Mouse (Mus musculus) MEL (cell line): ENCODE measurements around the gene Fam206a. TPM values are rescaled to one million over a fixed set of nuclear protein-coding genes. Genes with fewer than 3 reads are reported as not detected.

Experiments
- DNase-seq: peaks from one replicate; pipeline ENCODE4 v3.0.0; 2011; ENCODE audit warnings: low read depth, low spot score
- H3K27ac ChIP-seq: 2 replicates; pipeline ENCODE4 v1.5.1; 2012; ENCODE audit warnings: low read depth, mild to moderate bottlenecking, control low read depth, low read length, moderate library complexity; ENCODE audit not compliant: control insufficient read depth
- H3K27me3 ChIP-seq, 2 experiments: fragments of 150-350 bp in 1 of 2; sonication (generic) in 1 of 2; 2 replicates each; pipeline ENCODE4 v1.6.1; 2012; ENCODE audit warnings: low read length in 2 of 2, mild to moderate bottlenecking in 2 of 2, improper control_type of control experiment in 1 of 2, moderate library complexity in 1 of 2; ENCODE audit not compliant: insufficient read depth in 2 of 2, control insufficient read depth in 1 of 2
- H3K36me3 ChIP-seq, 2 experiments: 2 replicates each; pipeline ENCODE4 v1.6.1; 2012 to 2014; ENCODE audit warnings: low read length in 2 of 2, improper control_type of control experiment in 1 of 2, inconsistent platforms in 1 of 2, mild to moderate bottlenecking in 1 of 2; ENCODE audit not compliant: insufficient read depth in 2 of 2, control insufficient read depth in 1 of 2
- H3K4me1 ChIP-seq, 2 experiments: fragments of 150-350 bp in 1 of 2; sonication (generic) in 1 of 2; 2 replicates each; pipeline ENCODE4 v1.6.1; 2012; ENCODE audit warnings: low read length in 2 of 2, improper control_type of control experiment in 1 of 2, mild to moderate bottlenecking in 1 of 2; ENCODE audit not compliant: insufficient read depth in 2 of 2, control insufficient read depth in 1 of 2
- H3K4me3 ChIP-seq, 2 experiments: fragments of 150-350 bp in 1 of 2; sonication (generic) in 1 of 2; 2 replicates each; pipeline ENCODE4 v1.5.1; 2012; ENCODE audit warnings: low read depth in 2 of 2, low read length in 2 of 2, mild to moderate bottlenecking in 2 of 2, moderate library complexity in 2 of 2, control low read depth in 1 of 2, improper control_type of control experiment in 1 of 2; ENCODE audit not compliant: control insufficient read depth in 1 of 2, insufficient read depth in 1 of 2
- H3K79me2 ChIP-seq: 2 replicates; pipeline ENCODE4 v1.6.1; 2012; ENCODE audit warnings: mild to moderate bottlenecking, low read length, moderate library complexity; ENCODE audit not compliant: control insufficient read depth, poor library complexity, insufficient read depth
- H3K9ac ChIP-seq: 2 replicates; pipeline ENCODE4 v1.6.1; 2012; ENCODE audit warnings: low read depth, mild to moderate bottlenecking, control low read depth, low read length, moderate library complexity; ENCODE audit not compliant: control insufficient read depth, poor library complexity, severe bottlenecking
- H3K9me3 ChIP-seq: fragments of 150-350 bp; sonication (generic); replicated peaks from 2 replicates; pipeline ENCODE4 v1.6.1; 2012; ENCODE audit warnings: mild to moderate bottlenecking, low read length, improper control_type of control experiment, moderate library complexity; ENCODE audit not compliant: insufficient read depth
- CHD1 ChIP-seq: IDR thresholded peaks from 2 replicates; pipeline ENCODE4 v1.6.1; 2012; ENCODE audit warnings: low read depth, mild to moderate bottlenecking, inconsistent platforms, low read length, improper control_type of control experiment
- CTCF ChIP-seq, 3 experiments: IDR thresholded peaks in 2 of 3; conservative IDR thresholded peaks in 1 of 3; 2 replicates each; pipeline ENCODE4 v1.5.1; 2011 to 2012; ENCODE audit warnings: low read length in 3 of 3, low read depth in 2 of 3, mild to moderate bottlenecking in 2 of 3, improper control_type of control experiment in 1 of 3, inconsistent platforms in 1 of 3, mixed read lengths in 1 of 3, moderate library complexity in 1 of 3; ENCODE audit not compliant: control insufficient read depth in 1 of 3, insufficient read depth in 1 of 3, poor library complexity in 1 of 3, severe bottlenecking in 1 of 3
- E2F4 ChIP-seq: IDR thresholded peaks from 2 replicates; pipeline ENCODE4 v1.6.1; 2011; ENCODE audit warnings: low read depth, low read length, improper control_type of control experiment, borderline replicate concordance
- ELF1 ChIP-seq: IDR thresholded peaks from 2 replicates; pipeline ENCODE4 v1.6.1; 2014; ENCODE audit warnings: low read depth, mild to moderate bottlenecking, inconsistent platforms, low read length, improper control_type of control experiment, moderate library complexity
- EP300 ChIP-seq, 2 experiments: IDR thresholded peaks; 2 replicates each; pipeline ENCODE4 v1.6.1; 2011; ENCODE audit warnings: improper control_type of control experiment in 2 of 2, low read length in 2 of 2, low read depth in 1 of 2, mild to moderate bottlenecking in 1 of 2
- ETS1 ChIP-seq: IDR thresholded peaks from 2 replicates; pipeline ENCODE4 v1.6.1; 2012; ENCODE audit warnings: low read depth, mild to moderate bottlenecking, inconsistent platforms, low read length, improper control_type of control experiment, moderate library complexity
- HCFC1 ChIP-seq: IDR thresholded peaks from 2 replicates; pipeline ENCODE4 v1.6.1; 2012; ENCODE audit warnings: low read depth, mild to moderate bottlenecking, inconsistent platforms, low read length, improper control_type of control experiment, moderate library complexity
- KAT2A ChIP-seq: conservative IDR thresholded peaks from 2 replicates; pipeline ENCODE4 v1.6.1; 2012; ENCODE audit warnings: low read depth, low read length, improper control_type of control experiment, inconsistent platforms
- MAFK ChIP-seq: IDR thresholded peaks from 2 replicates; pipeline ENCODE4 v1.6.1; 2011; ENCODE audit warnings: low read depth, mild to moderate bottlenecking, low read length, improper control_type of control experiment, borderline replicate concordance
- MAX ChIP-seq: IDR thresholded peaks from 2 replicates; pipeline ENCODE4 v1.6.1; 2011; ENCODE audit warnings: low read length, improper control_type of control experiment
- MEF2A ChIP-seq: IDR thresholded peaks from 2 replicates; pipeline ENCODE4 v1.6.1; 2014; ENCODE audit warnings: low read depth, mild to moderate bottlenecking, inconsistent platforms, low read length, improper control_type of control experiment; ENCODE audit not compliant: poor library complexity, insufficient replicate concordance, severe bottlenecking; ENCODE audit errors: extremely low read depth
- MXI1 ChIP-seq: IDR thresholded peaks from 2 replicates; pipeline ENCODE4 v1.6.1; 2011; ENCODE audit warnings: mild to moderate bottlenecking, low read depth, low read length, improper control_type of control experiment
- MYB ChIP-seq: IDR thresholded peaks from 2 replicates; pipeline ENCODE4 v1.6.1; 2011; ENCODE audit warnings: mild to moderate bottlenecking, low read depth, low read length, improper control_type of control experiment
- MYC ChIP-seq: IDR thresholded peaks from 2 replicates; pipeline ENCODE4 v1.6.1; 2011; ENCODE audit warnings: low read depth, mild to moderate bottlenecking, low read length, improper control_type of control experiment, moderate library complexity
- NELFE ChIP-seq: IDR thresholded peaks from 2 replicates; pipeline ENCODE4 v1.6.1; 2011; ENCODE audit warnings: low read depth, low read length, improper control_type of control experiment
- NRF1 ChIP-seq: IDR thresholded peaks from 2 replicates; pipeline ENCODE4 v1.6.1; 2014; ENCODE audit warnings: low read depth, mild to moderate bottlenecking, inconsistent platforms, low read length, improper control_type of control experiment, moderate library complexity; ENCODE audit not compliant: poor library complexity, insufficient read depth, severe bottlenecking
- POLR2A ChIP-seq, 2 experiments: IDR thresholded peaks; 2 replicates each; pipeline ENCODE4 v1.6.1; 2011 to 2012; ENCODE audit warnings: low read length in 2 of 2, mild to moderate bottlenecking in 2 of 2, control low read depth in 1 of 2, improper control_type of control experiment in 1 of 2, low read depth in 1 of 2, moderate library complexity in 1 of 2; ENCODE audit not compliant: control insufficient read depth in 1 of 2, insufficient read depth in 1 of 2, poor library complexity in 1 of 2
- POLR2AphosphoS5 ChIP-seq: IDR thresholded peaks from 2 replicates; pipeline ENCODE4 v1.6.1; 2012; ENCODE audit warnings: low read depth, borderline replicate concordance, mild to moderate bottlenecking, inconsistent platforms, low read length, moderate library complexity, mixed read lengths
- RAD21 ChIP-seq: IDR thresholded peaks from 2 replicates; pipeline ENCODE4 v1.6.1; 2011; ENCODE audit warnings: mild to moderate bottlenecking, low read depth, low read length, improper control_type of control experiment
- RCOR1 ChIP-seq: IDR thresholded peaks from 2 replicates; pipeline ENCODE4 v1.6.1; 2012; ENCODE audit warnings: low read depth, mild to moderate bottlenecking, inconsistent platforms, low read length, improper control_type of control experiment
- SIN3A ChIP-seq: IDR thresholded peaks from 2 replicates; pipeline ENCODE4 v1.6.1; 2012; ENCODE audit warnings: low read length, improper control_type of control experiment, inconsistent platforms
- SMC3 ChIP-seq: IDR thresholded peaks from 2 replicates; pipeline ENCODE4 v1.6.1; 2011; ENCODE audit warnings: low read depth, low read length, improper control_type of control experiment
- USF1 ChIP-seq: IDR thresholded peaks from 2 replicates; pipeline ENCODE4 v1.6.1; 2014; ENCODE audit warnings: low read depth, mild to moderate bottlenecking, inconsistent platforms, low read length, improper control_type of control experiment, moderate library complexity
- ZC3H11A ChIP-seq: IDR thresholded peaks from 2 replicates; pipeline ENCODE4 v1.6.1; 2012; ENCODE audit warnings: low read depth, mild to moderate bottlenecking, inconsistent platforms, low read length, improper control_type of control experiment
- ZMIZ1 ChIP-seq: IDR thresholded peaks from 2 replicates; pipeline ENCODE4 v1.6.1; 2012; ENCODE audit warnings: low read depth, mild to moderate bottlenecking, inconsistent platforms, low read length, improper control_type of control experiment, moderate library complexity
- polyA plus RNA-seq, 2 experiments: library from polyadenylated mRNA; stranded (reverse) in 1 of 2; unstranded in 1 of 2; fragments of >175 nt in 1 of 2; fragments of >200 nt in 1 of 2; gene quantifications; 2 replicates each; pipeline versions ENCODE4 v1.2.1 to v1.2.4; 2012; ENCODE audit warnings: low replicate concordance in 2 of 2, low read depth in 1 of 2; ENCODE audit not compliant: insufficient read length in 2 of 2, insufficient read depth in 1 of 2, missing spikeins in 1 of 2
- total RNA-seq: library from RNA; depleted of rRNA; stranded (reverse); fragments of 300-350 nt; gene quantifications from 2 replicates; pipeline ENCODE4 v1.2.3, GENCODE M21; 2012

The Fam206a gene
- total and polyA plus RNA-seq, 3 experiments: 8.9 to 33.9 (median 27.8) TPM

- Histone ChIP-seq H3K27me3 (no peaks in the 10 kb centered on the region), H3K4me3 (no peak overlapping the region), H3K36me3 (no peaks in the 10 kb centered on the region), H3K9ac (no peak overlapping the region), H3K27ac (no peak overlapping the region), H3K9me3 (no peaks in the 10 kb centered on the region), H3K4me1 (peaks cover 0 to 3% of the 10 kb centered on the region in 2 experiments; a peak in 2 of 4 replicates), H3K79me2 (no peaks in the 10 kb centered on the region)
- TF ChIP-seq NRF1 (no peak), ELF1 (no peak), USF1 (no peak), KAT2A (no peak)
- TF ChIP-seq, all 39 proteins: peak for 0
- no peak for DNase-seq
Observed at GRCm38 (mm10) chr4:56848044-56848443, 45.9 kb downstream of the Fam206a start.

- TF ChIP-seq MEF2A (no peak), RCOR1 (no peak), EP300 (IDR thresholded peaks at IDR 0.05; ENCODE audit: low read depth in 1 of 2, low read length in 2 of 2) (no peak), E2F4 (no peak)
- TF ChIP-seq, all 39 proteins: peak for 0
- Histone ChIP-seq H3K36me3 (no peaks in the 10 kb centered on the region), H3K79me2 (no peaks in the 10 kb centered on the region), H3K4me3 (no peak overlapping the region), H3K27me3 (no peaks in the 10 kb centered on the region), H3K9ac (no peak overlapping the region), H3K9me3 (no peaks in the 10 kb centered on the region), H3K27ac (no peak overlapping the region), H3K4me1 (peaks cover 0 to 3% of the 10 kb centered on the region in 2 experiments; a peak in 2 of 4 replicates)
- no peak for DNase-seq
Observed at GRCm38 (mm10) chr4:56850724-56851123, 48.6 kb downstream of the Fam206a start.

- DNase-seq: no peak
- TF ChIP-seq RAD21 (no peak), ETS1 (no peak), KAT2A (no peak), SMC3 (no peak), MYB (no peak), CTCF (IDR thresholded peaks at IDR 0.05 in 2 of 3, conservative IDR thresholded peaks at IDR 0.05 in 1 of 3; ENCODE audit: control insufficient read depth in 1 of 3, insufficient read depth in 1 of 3, low read depth in 2 of 3, low read length in 3 of 3, poor library complexity in 1 of 3, severe bottlenecking in 1 of 3) (no peak), ZMIZ1 (no peak), MAFK (no peak), HCFC1 (no peak), POLR2A (IDR thresholded peaks at IDR 0.05; ENCODE audit: control insufficient read depth in 1 of 2, insufficient read depth in 1 of 2, low read depth in 1 of 2, low read length in 2 of 2, poor library complexity in 1 of 2) (no peak), MAX (no peak), CHD1 (no peak), MXI1 (no peak), MYC (no peak), RCOR1 (no peak), ZC3H11A (no peak), SIN3A (no peak), NELFE (no peak), POLR2AphosphoS5 (no peak)
- no peak overlapping the region for H3K27ac ChIP-seq
- H3K36me3 ChIP-seq: no peaks in the 10 kb centered on the region
- H3K79me2 ChIP-seq: no peaks in the 10 kb centered on the region
- no peak overlapping the region for H3K9ac ChIP-seq
- no peaks in the 10 kb centered on the region for H3K27me3 ChIP-seq
- no peaks in the 10 kb centered on the region for H3K9me3 ChIP-seq
- H3K4me3 ChIP-seq: no peak overlapping the region
- no peaks in the 10 kb centered on the region for H3K4me1 ChIP-seq
Observed at GRCm38 (mm10) chr4:56855935-56856334, 53.8 kb downstream of the Fam206a start.
